Mouse (Mus musculus) limb, embryonic 15.5 days (tissue): ENCODE measurements around the gene Sh3d19. TPM values are rescaled to one million over a fixed set of nuclear protein-coding genes. Genes with fewer than 3 reads are reported as not detected.

Experiments
- ATAC-seq: fragments of 200-750 bp; cut with Nextera tagmentation; 2 replicates; pipeline ENCODE4 v1.8.0; 2017; ENCODE audit warnings: low read depth, moderate TSS enrichment; ENCODE audit not compliant: insufficient number of reproducible peaks, low FRiP score, low TSS enrichment
- H3K27ac ChIP-seq: fragments of 300-500 bp; sonication (generic); 2 replicates; pipeline ENCODE4 v1.5.1; 2015; ENCODE audit warnings: moderate library complexity, mild to moderate bottlenecking, inconsistent platforms
- H3K27me3 ChIP-seq: fragments of 300-500 bp; sonication (generic); 2 replicates; pipeline ENCODE4 v1.6.1; 2015; ENCODE audit warnings: inconsistent platforms
- H3K36me3 ChIP-seq: fragments of 300-500 bp; sonication (generic); 2 replicates; pipeline ENCODE4 v1.6.1; 2015; ENCODE audit warnings: inconsistent platforms
- H3K4me1 ChIP-seq: fragments of 300-500 bp; sonication (generic); 2 replicates; pipeline ENCODE4 v1.6.1; 2015; ENCODE audit warnings: inconsistent platforms
- H3K4me2 ChIP-seq: fragments of 300-500 bp; sonication (generic); 2 replicates; pipeline ENCODE4 v1.6.1; 2015; ENCODE audit warnings: mild to moderate bottlenecking, inconsistent platforms
- H3K4me3 ChIP-seq: fragments of 300-500 bp; sonication (generic); 2 replicates; pipeline ENCODE4 v1.5.1; 2015; ENCODE audit warnings: mild to moderate bottlenecking, inconsistent platforms
- H3K9ac ChIP-seq: fragments of 300-500 bp; sonication (generic); 2 replicates; pipeline ENCODE4 v1.6.1; 2015; ENCODE audit warnings: inconsistent platforms
- H3K9me3 ChIP-seq: fragments of 300-500 bp; sonication (generic); 2 replicates; pipeline ENCODE4 v1.6.1; 2016; ENCODE audit warnings: inconsistent platforms
- WGBS: fragments of 180-500 bp; shearing (Covaris S2); methylation state at CpG from one replicate; pipeline ENCODE4 v1.1.7; 2015; 5-methylcytosine and 5-hydroxymethylcytosine counted together
- polyA plus RNA-seq: library from polyadenylated mRNA; unstranded; fragments of >200 nt; fragmentation: Nextera tagmentation; extraction: Ambion mirVana; gene quantifications from 2 replicates; pipeline ENCODE4 v1.2.1, GENCODE M21; 2015

Gene Sh3d19
- 40.1 and 41.7 TPM in 2 replicates for polyA plus RNA-seq

- WGBS = under 1% methylated on average over 67 of the region's 73 CpGs
These were observed at the start of gene Sh3d19 for GRCm38 (mm10) chr3:85970742-85971598. Gene Sh3d19, plus strand, starts transcription at chr3:85971109.

GRCm38 (mm10) chr3:85922331-85922730 is 48.6 kb upstream of the Sh3d19 start:
- 57% methylated on average over 3 of the region's 3 CpGs for WGBS
- no peak for ATAC-seq

More at GRCm38 (mm10) chr3:85970742-85971598, at the start of gene Sh3d19:
- H3K27me3 ChIP-seq = no peaks in the 10 kb centered on the region
- peaks cover 11% of the 10 kb centered on the region for H3K4me1 ChIP-seq
- H3K4me3 ChIP-seq = peak within 1 kb of the TSS; percentile 72
- peak; percentile 90 for ATAC-seq
- no peaks in the 10 kb centered on the region for H3K9me3 ChIP-seq
- peak within 1 kb of the TSS; percentile 77 for H3K27ac ChIP-seq
- peak within 1 kb of the TSS; percentile 77 for H3K4me2 ChIP-seq
- H3K36me3 ChIP-seq = no peaks in the 10 kb centered on the region
- peak within 1 kb of the TSS; percentile 66 for H3K9ac ChIP-seq

GRCm38 (mm10) chr3:85923343-85923742 is 47.6 kb upstream of the Sh3d19 start:
- Histone ChIP-seq H3K9me3 (no peaks in the 10 kb centered on the region), H3K4me2 (no peak overlapping the region), H3K36me3 (no peaks in the 10 kb centered on the region), H3K27ac (no peak overlapping the region), H3K4me1 (0 out of 2 replicates have a peak, but pooled peaks cover 3% of the 10 kb centered on the region), H3K4me3 (no peak overlapping the region), H3K9ac (no peak overlapping the region), H3K27me3 (no peaks in the 10 kb centered on the region)
- ATAC-seq = no peak
- WGBS = 54% methylated on average over 8 of the region's 8 CpGs

More at GRCm38 (mm10) chr3:85922331-85922730, 48.6 kb upstream of the Sh3d19 start:
- Histone ChIP-seq H3K36me3 (no peaks in the 10 kb centered on the region), H3K4me2 (no peak overlapping the region), H3K4me3 (no peak overlapping the region), H3K27ac (no peak overlapping the region), H3K27me3 (no peaks in the 10 kb centered on the region), H3K9me3 (no peaks in the 10 kb centered on the region), H3K9ac (no peak overlapping the region), H3K4me1 (0 out of 2 replicates have a peak, but pooled peaks cover 3% of the 10 kb centered on the region)

- Histone ChIP-seq H3K9me3 (no peaks in the 10 kb centered on the region), H3K4me3 (no peak overlapping the region), H3K9ac (no peak overlapping the region), H3K27me3 (no peaks in the 10 kb centered on the region), H3K4me2 (0 out of 2 replicates have a peak overlapping the region, but pooled peaks have one; percentile 32), H3K27ac (no peak overlapping the region), H3K36me3 (no peaks in the 10 kb centered on the region), H3K4me1 (0 out of 2 replicates have a peak, but pooled peaks cover 3% of the 10 kb centered on the region)
- 36% methylated on average over 18 of the region's 18 CpGs for WGBS
- no peak for ATAC-seq
These were observed 46.7 kb upstream of the Sh3d19 start for GRCm38 (mm10) chr3:85923954-85924945.

GRCm38 (mm10) chr3:85927296-85927695 is 43.6 kb upstream of the Sh3d19 start:
- Histone ChIP-seq H3K4me3 (no peak overlapping the region), H3K9me3 (no peaks in the 10 kb centered on the region), H3K27ac (no peak overlapping the region), H3K4me1 (0 out of 2 replicates have a peak, but pooled peaks cover 3% of the 10 kb centered on the region), H3K9ac (no peak overlapping the region), H3K36me3 (no peaks in the 10 kb centered on the region), H3K27me3 (no peaks in the 10 kb centered on the region), H3K4me2 (no peak overlapping the region)
- WGBS = 34% methylated on average over 9 of the region's 9 CpGs
- ATAC-seq = no peak

GRCm38 (mm10) chr3:85928140-85928611 is 42.7 kb upstream of the Sh3d19 start:
- WGBS = 64% methylated on average over 5 of the region's 5 CpGs
- Histone ChIP-seq H3K27me3 (no peaks in the 10 kb centered on the region), H3K9me3 (no peaks in the 10 kb centered on the region), H3K4me3 (no peak overlapping the region), H3K36me3 (no peaks in the 10 kb centered on the region), H3K9ac (no peak overlapping the region), H3K4me1 (0 out of 2 replicates have a peak, but pooled peaks cover 3% of the 10 kb centered on the region), H3K27ac (no peak overlapping the region), H3K4me2 (no peak overlapping the region)
- ATAC-seq = no peak

- H3K27me3 ChIP-seq = no peaks in the 10 kb centered on the region
- no peak overlapping the region for H3K4me2 ChIP-seq
- H3K9me3 ChIP-seq = no peaks in the 10 kb centered on the region
- H3K4me1 ChIP-seq = no peaks in the 10 kb centered on the region
- H3K36me3 ChIP-seq = no peaks in the 10 kb centered on the region
- H3K4me3 ChIP-seq = no peak overlapping the region
- WGBS = 80% methylated on average over 5 of the region's 5 CpGs
- H3K27ac ChIP-seq = no peak overlapping the region
- H3K9ac ChIP-seq = no peak overlapping the region
- ATAC-seq = no peak
These were observed 41.2 kb upstream of the Sh3d19 start for GRCm38 (mm10) chr3:85929711-85930110.

GRCm38 (mm10) chr3:85930671-85931255 is 40.1 kb upstream of the Sh3d19 start:
- Histone ChIP-seq H3K4me1 (no peaks in the 10 kb centered on the region), H3K4me2 (no peak overlapping the region), H3K27ac (peak overlapping the region; percentile 27; the same call in 1 of the 2 replicates), H3K9me3 (no peaks in the 10 kb centered on the region), H3K27me3 (no peaks in the 10 kb centered on the region), H3K4me3 (no peak overlapping the region), H3K36me3 (no peaks in the 10 kb centered on the region), H3K9ac (no peak overlapping the region)
- ATAC-seq = no peak
- 77% methylated on average over 11 of the region's 11 CpGs for WGBS

- ATAC-seq = peak; percentile 65; the same call in 1 of the 2 replicates
- no peak overlapping the region for H3K9ac ChIP-seq
- H3K36me3 ChIP-seq = no peaks in the 10 kb centered on the region
- H3K4me2 ChIP-seq = no peak overlapping the region
- H3K27me3 ChIP-seq = no peaks in the 10 kb centered on the region
- 69% methylated on average over 6 of the region's 6 CpGs for WGBS
- H3K4me3 ChIP-seq = no peak overlapping the region
- no peaks in the 10 kb centered on the region for H3K9me3 ChIP-seq
- peak overlapping the region; percentile 65 for H3K27ac ChIP-seq
- H3K4me1 ChIP-seq = no peaks in the 10 kb centered on the region
These were observed 39.0 kb upstream of the Sh3d19 start for GRCm38 (mm10) chr3:85931859-85932258.

GRCm38 (mm10) chr3:85933586-85933985 is 37.3 kb upstream of the Sh3d19 start:
- H3K4me3 ChIP-seq = no peak overlapping the region
- ATAC-seq = no peak
- H3K27ac ChIP-seq = no peak overlapping the region
- H3K27me3 ChIP-seq = no peaks in the 10 kb centered on the region
- no peaks in the 10 kb centered on the region for H3K9me3 ChIP-seq
- H3K36me3 ChIP-seq = no peaks in the 10 kb centered on the region
- no peaks in the 10 kb centered on the region for H3K4me1 ChIP-seq
- no peak overlapping the region for H3K4me2 ChIP-seq
- WGBS = 70% methylated on average over 5 of the region's 5 CpGs
- H3K9ac ChIP-seq = no peak overlapping the region

GRCm38 (mm10) chr3:85950914-85951313 is 20.0 kb upstream of the Sh3d19 start:
- 86% methylated on average over 4 of the region's 4 CpGs for WGBS
- Histone ChIP-seq H3K9me3 (no peaks in the 10 kb centered on the region), H3K27ac (no peak overlapping the region), H3K36me3 (no peaks in the 10 kb centered on the region), H3K4me1 (no peaks in the 10 kb centered on the region), H3K27me3 (no peaks in the 10 kb centered on the region), H3K9ac (no peak overlapping the region), H3K4me3 (no peak overlapping the region), H3K4me2 (no peak overlapping the region)
- no peak for ATAC-seq
